Mouse (Mus musculus) intestine, embryonic 15.5 days (tissue): ENCODE measurements around the gene Gm20479. TPM values are rescaled to one million over a fixed set of nuclear protein-coding genes. Genes with fewer than 3 reads are reported as not detected.
A peak's percentile ranks its signal among the peaks of the same experiment; 100 is the strongest.

Experiments
- ATAC-seq: fragments of 200-750 bp; cut with Nextera tagmentation; 2 replicates; pipeline ENCODE4 v1.8.0; 2017; ENCODE audit warnings: moderate TSS enrichment, moderate library complexity
- H3K27ac ChIP-seq: fragments of 300-500 bp; sonication (generic); 2 replicates; pipeline ENCODE4 v1.5.1; 2015; ENCODE audit warnings: mild to moderate bottlenecking, inconsistent platforms
- H3K27me3 ChIP-seq: fragments of 300-500 bp; sonication (generic); replicated peaks from 2 replicates; pipeline ENCODE4 v1.6.1; 2015; ENCODE audit warnings: inconsistent platforms
- H3K36me3 ChIP-seq: fragments of 300-500 bp; sonication (generic); 2 replicates; pipeline ENCODE4 v1.6.1; 2015; ENCODE audit warnings: inconsistent platforms
- H3K4me1 ChIP-seq: fragments of 300-500 bp; sonication (generic); replicated peaks from 2 replicates; pipeline ENCODE4 v1.6.1; 2015; ENCODE audit warnings: inconsistent platforms
- H3K4me2 ChIP-seq: fragments of 300-500 bp; sonication (generic); replicated peaks from 2 replicates; pipeline ENCODE4 v1.6.1; 2015; ENCODE audit warnings: mild to moderate bottlenecking, inconsistent platforms
- H3K4me3 ChIP-seq: fragments of 300-500 bp; sonication (generic); replicated peaks from 2 replicates; pipeline ENCODE4 v1.5.1; 2015; ENCODE audit warnings: inconsistent platforms
- H3K9ac ChIP-seq: fragments of 300-500 bp; sonication (generic); 2 replicates; pipeline ENCODE4 v1.6.1; 2015; ENCODE audit warnings: inconsistent platforms
- H3K9me3 ChIP-seq: fragments of 300-500 bp; sonication (generic); 2 replicates; pipeline ENCODE4 v1.6.1; 2016; ENCODE audit warnings: inconsistent platforms
- WGBS: fragments of 180-500 bp; shearing (Covaris S2); methylation state at CpG from one replicate; pipeline ENCODE4 v1.1.7; 2015; 5-methylcytosine and 5-hydroxymethylcytosine counted together
- polyA plus RNA-seq: library from polyadenylated mRNA; unstranded; fragments of >200 nt; fragmentation: Nextera tagmentation; extraction: Ambion mirVana; gene quantifications from 2 replicates; pipeline ENCODE4 v1.2.1, GENCODE M21; 2015

Gene Gm20479
- polyA plus RNA-seq, 1 experiment from 2014 or later: 1.8 TPM

DNA sequence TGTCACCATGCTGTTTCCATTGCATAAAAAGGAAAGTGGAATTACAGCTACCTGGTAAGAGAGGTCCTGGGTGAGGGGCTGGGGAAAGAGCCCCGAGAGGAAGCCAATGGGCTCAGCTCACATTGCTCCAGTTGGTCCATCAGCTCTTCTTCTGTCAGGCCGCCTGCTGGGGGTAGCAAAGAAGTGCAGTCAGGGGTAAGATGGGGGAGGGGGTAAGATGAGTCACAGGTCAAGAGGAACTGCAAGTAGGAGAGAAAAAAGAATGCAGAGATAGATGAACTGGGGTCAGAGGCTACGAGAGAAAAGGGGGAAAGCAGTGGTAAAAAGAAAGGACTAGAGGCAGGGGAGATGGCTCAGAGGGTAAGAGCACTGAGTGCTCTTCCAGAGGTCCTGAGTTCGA, 14.6 kb downstream of the Gm20479 start:
- Histone ChIP-seq H3K36me3 (0 out of 2 replicates have a peak, but pooled peaks cover 3% of the 10 kb centered on the region), H3K9ac (no peak overlapping the region), H3K27ac (no peak overlapping the region), H3K4me3 (no peak overlapping the region), H3K4me2 (no peak overlapping the region), H3K9me3 (no peaks in the 10 kb centered on the region), H3K27me3 (0 out of 2 replicates have a peak, but pooled peaks cover 3% of the 10 kb centered on the region), H3K4me1 (peaks cover 2% of the 10 kb centered on the region; the same call in 1 of the 2 replicates)
- ATAC-seq: no peak
- WGBS: 51% methylated on average over 4 of the region's 4 CpGs

GRCm38 (mm10) chr7:27339519-27339918, 17.7 kb downstream of the Gm20479 start:
- H3K27me3 ChIP-seq: peaks cover 19% of the 10 kb centered on the region
- H3K4me3 ChIP-seq: no peak overlapping the region
- H3K4me1 ChIP-seq: peaks cover 25% of the 10 kb centered on the region
- H3K36me3 ChIP-seq: 0 out of 2 replicates have a peak, but pooled peaks cover 3% of the 10 kb centered on the region
- no peak overlapping the region for H3K4me2 ChIP-seq
- no peak overlapping the region for H3K9ac ChIP-seq
- no peaks in the 10 kb centered on the region for H3K9me3 ChIP-seq
- WGBS: 28% methylated on average over 7 of the region's 7 CpGs
- no peak for ATAC-seq
- no peak overlapping the region for H3K27ac ChIP-seq

- peaks cover 23% of the 10 kb centered on the region for H3K27me3 ChIP-seq
- WGBS: 61% methylated on average over 4 of the region's 4 CpGs
- peaks cover 29% of the 10 kb centered on the region for H3K4me1 ChIP-seq
- H3K9me3 ChIP-seq: no peaks in the 10 kb centered on the region
- no peak for ATAC-seq
- H3K4me2 ChIP-seq: no peak overlapping the region
- no peak overlapping the region for H3K27ac ChIP-seq
- no peak overlapping the region for H3K4me3 ChIP-seq
- H3K36me3 ChIP-seq: 0 out of 2 replicates have a peak, but pooled peaks cover 3% of the 10 kb centered on the region
- no peak overlapping the region for H3K9ac ChIP-seq
Observed at GRCm38 (mm10) chr7:27339114-27339513, 18.1 kb downstream of the Gm20479 start.

- Histone ChIP-seq H3K9ac (peak within 1 kb of the TSS; percentile 50), H3K27ac (0 out of 2 replicates have a peak within 1 kb of the TSS, but pooled peaks have one; percentile 48), H3K4me3 (peak within 1 kb of the TSS; percentile 43), H3K9me3 (no peaks in the 10 kb centered on the region), H3K4me1 (peaks cover 42% of the 10 kb centered on the region), H3K27me3 (peaks cover 40% of the 10 kb centered on the region), H3K36me3 (0 out of 2 replicates have a peak, but pooled peaks cover 1% of the 10 kb centered on the region), H3K4me2 (peak within 1 kb of the TSS; percentile 91)
- ATAC-seq: peak; percentile 68
- WGBS: under 1% methylated on average over 36 of the region's 36 CpGs
Observed at GRCm38 (mm10) chr7:27337175-27337853, 19.9 kb downstream of the Gm20479 start, which contains the start of gene Ltbp4. Gene Ltbp4 (minus strand): TSS chr7:27337692.

GRCm38 (mm10) chr7:27335928-27336823, 21.0 kb downstream of the Gm20479 start:
- Histone ChIP-seq H3K27me3 (peaks cover 46% of the 10 kb centered on the region), H3K36me3 (no peaks in the 10 kb centered on the region), H3K9ac (peak overlapping the region; percentile 46), H3K4me3 (peak overlapping the region; percentile 43), H3K9me3 (no peaks in the 10 kb centered on the region), H3K4me2 (peak overlapping the region; percentile 91), H3K27ac (0 out of 2 replicates have a peak overlapping the region, but pooled peaks have one; percentile 48), H3K4me1 (peaks cover 46% of the 10 kb centered on the region)
- under 1% methylated on average over 47 of the region's 47 CpGs for WGBS
- peak; percentile 75 for ATAC-seq

DNA sequence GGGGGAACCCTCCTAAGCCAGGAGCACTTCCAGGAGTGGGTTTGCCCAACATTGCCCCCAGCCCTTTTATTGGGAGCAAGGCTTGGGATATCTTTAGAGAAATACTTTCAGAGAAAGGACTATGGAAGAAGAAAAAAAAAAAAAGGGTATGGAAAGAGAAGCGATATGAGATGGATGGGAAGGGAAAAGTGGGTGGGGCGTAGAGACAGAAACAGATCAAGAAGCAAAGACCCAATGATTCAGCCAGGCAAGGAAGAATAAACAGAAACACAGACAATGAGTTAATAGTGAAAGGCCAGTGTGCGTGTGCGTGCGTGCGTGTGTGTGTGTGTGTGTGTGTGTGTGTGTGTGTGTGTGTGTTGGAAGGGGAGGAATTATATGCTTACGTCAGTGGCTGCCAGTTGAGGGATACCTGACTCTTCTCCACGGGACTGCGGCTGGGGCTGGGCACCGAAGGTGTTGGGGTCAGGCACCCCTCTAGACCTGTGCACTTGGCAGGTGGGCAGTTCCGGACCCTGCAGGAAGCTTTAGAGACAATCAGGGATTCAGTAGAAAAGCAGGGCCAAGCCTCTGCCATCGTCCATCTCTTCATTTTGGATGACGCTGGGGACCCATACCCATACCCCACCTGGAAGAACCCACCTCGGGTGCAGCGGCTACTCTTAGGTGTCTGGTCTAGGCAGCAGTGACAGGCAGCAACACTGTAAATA, 22.1 kb downstream of the Gm20479 start:
- peak overlapping the region; percentile 92 for H3K4me2 ChIP-seq
- no peaks in the 10 kb centered on the region for H3K9me3 ChIP-seq
- no peak for ATAC-seq
- 0 out of 2 replicates have a peak overlapping the region, but pooled peaks have one; percentile 64 for H3K4me3 ChIP-seq
- peak overlapping the region; percentile 2; the same call in 1 of the 2 replicates for H3K9ac ChIP-seq
- WGBS: 45% methylated on average over 15 of the region's 15 CpGs
- peaks cover 51% of the 10 kb centered on the region for H3K4me1 ChIP-seq
- H3K27ac ChIP-seq: peak overlapping the region; percentile 56
- peaks cover 46% of the 10 kb centered on the region for H3K27me3 ChIP-seq
- H3K36me3 ChIP-seq: no peaks in the 10 kb centered on the region

DNA sequence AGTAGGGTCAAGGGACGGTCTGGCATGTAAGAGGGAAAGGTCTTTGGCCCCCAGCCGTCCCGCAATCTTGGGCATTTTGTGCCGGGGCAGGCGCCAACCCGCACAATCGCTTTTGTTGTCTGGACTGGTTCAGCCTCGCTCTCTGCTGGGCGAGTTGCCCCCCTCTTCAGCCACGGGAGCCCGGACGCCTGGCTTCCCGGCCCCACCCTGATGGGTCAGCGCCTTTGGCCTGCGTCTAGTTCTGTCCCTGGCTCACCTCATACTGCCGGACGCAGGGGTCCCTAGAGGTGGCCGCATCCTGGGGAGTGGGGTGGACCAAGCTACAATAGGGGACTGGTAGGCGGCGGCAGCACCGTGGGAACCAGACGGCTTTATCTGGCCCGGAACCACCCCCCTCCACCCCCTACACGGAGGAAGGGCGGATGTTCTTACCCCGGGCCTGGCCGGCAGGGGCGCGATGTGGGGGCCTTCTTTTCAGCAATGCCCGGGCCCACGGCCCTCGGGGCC, 22.8 kb downstream of the Gm20479 start:
- no peaks in the 10 kb centered on the region for H3K36me3 ChIP-seq
- WGBS: 7% methylated on average over 32 of the region's 32 CpGs
- H3K9me3 ChIP-seq: no peaks in the 10 kb centered on the region
- H3K9ac ChIP-seq: peak overlapping the region; percentile 2; the same call in 1 of the 2 replicates
- peak overlapping the region; percentile 92 for H3K4me2 ChIP-seq
- H3K27ac ChIP-seq: peak overlapping the region; percentile 40; the same call in 1 of the 2 replicates
- peaks cover 46% of the 10 kb centered on the region for H3K27me3 ChIP-seq
- H3K4me3 ChIP-seq: peak overlapping the region; percentile 64
- no peak for ATAC-seq
- peaks cover 57% of the 10 kb centered on the region for H3K4me1 ChIP-seq

GRCm38 (mm10) chr7:27333316-27333941, 23.8 kb downstream of the Gm20479 start:
- Histone ChIP-seq H3K4me2 (peak overlapping the region; percentile 92), H3K9me3 (no peaks in the 10 kb centered on the region), H3K27ac (peak overlapping the region; percentile 91), H3K4me1 (peaks cover 66% of the 10 kb centered on the region), H3K9ac (peak overlapping the region; percentile 87), H3K27me3 (peaks cover 47% of the 10 kb centered on the region), H3K36me3 (no peaks in the 10 kb centered on the region), H3K4me3 (peak overlapping the region; percentile 64)
- WGBS: 1% methylated on average over 57 of the region's 77 CpGs
- no peak for ATAC-seq

DNA sequence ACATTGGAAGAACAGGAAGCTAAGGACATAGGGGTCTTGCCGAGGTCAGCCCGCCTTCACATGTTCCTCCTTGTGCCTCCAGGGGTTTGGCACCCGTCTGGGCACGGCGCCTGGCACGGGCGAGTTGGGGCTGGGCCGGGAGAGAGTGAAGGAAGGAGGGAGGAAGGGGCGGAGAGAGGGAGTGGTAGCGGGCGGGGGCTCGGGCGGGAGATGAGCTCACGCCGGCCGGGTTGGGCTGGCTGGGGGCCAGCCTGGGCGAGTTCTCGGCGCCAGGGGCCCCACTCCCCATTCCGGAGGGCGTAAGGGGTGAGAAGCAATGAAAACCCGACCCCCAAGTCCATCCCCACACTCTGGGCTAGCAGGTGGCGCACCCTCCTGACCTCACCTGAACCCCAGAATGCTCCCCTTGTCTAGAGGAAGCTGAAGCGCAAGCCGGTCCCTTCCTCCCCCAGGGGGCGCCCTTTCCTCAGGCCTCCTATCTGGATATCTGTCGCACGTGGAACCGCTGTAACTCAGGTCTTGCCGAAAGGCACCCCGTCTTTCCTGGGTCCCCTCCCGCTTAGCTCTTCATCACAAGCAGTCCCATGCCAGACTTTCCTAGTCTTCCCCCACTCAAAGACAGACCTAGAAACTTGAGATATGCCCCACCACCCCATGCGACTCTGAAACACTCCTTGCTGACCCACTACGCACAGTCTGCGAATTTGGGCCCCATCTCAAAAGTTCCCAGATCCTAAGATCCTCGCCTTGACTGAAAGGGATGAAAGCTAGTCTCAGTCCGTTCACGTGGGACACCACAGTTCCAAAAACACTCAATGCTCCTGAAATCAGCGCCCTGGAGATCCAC, 24.6 kb downstream of the Gm20479 start:
- peaks cover 50% of the 10 kb centered on the region for H3K27me3 ChIP-seq
- H3K9ac ChIP-seq: peak overlapping the region; percentile 87
- 2% methylated on average over 37 of the region's 39 CpGs for WGBS
- no peaks in the 10 kb centered on the region for H3K9me3 ChIP-seq
- H3K4me3 ChIP-seq: peak overlapping the region; percentile 64
- peaks cover 63% of the 10 kb centered on the region for H3K4me1 ChIP-seq
- peak; percentile 15; the same call in 1 of the 2 replicates for ATAC-seq
- peak overlapping the region; percentile 91 for H3K27ac ChIP-seq
- H3K4me2 ChIP-seq: peak overlapping the region; percentile 92
- H3K36me3 ChIP-seq: no peaks in the 10 kb centered on the region

- 6% methylated on average over 8 of the region's 8 CpGs for WGBS
- peak overlapping the region; percentile 91 for H3K27ac ChIP-seq
- no peak for ATAC-seq
- no peaks in the 10 kb centered on the region for H3K36me3 ChIP-seq
- peaks cover 49% of the 10 kb centered on the region for H3K27me3 ChIP-seq
- H3K9me3 ChIP-seq: no peaks in the 10 kb centered on the region
- peak overlapping the region; percentile 64 for H3K4me3 ChIP-seq
- peaks cover 57% of the 10 kb centered on the region for H3K4me1 ChIP-seq
- H3K9ac ChIP-seq: peak overlapping the region; percentile 87
- peak overlapping the region; percentile 92 for H3K4me2 ChIP-seq
Observed at GRCm38 (mm10) chr7:27331854-27332253, 25.4 kb downstream of the Gm20479 start.
